Mouse (Mus musculus) gastrocnemius, postnatal 4 days (tissue): ENCODE measurements around the gene Rftn2. TPM values are rescaled to one million over a fixed set of nuclear protein-coding genes. Genes with fewer than 3 reads are reported as not detected.

ENCODE experiments used
- DNase-seq, 2 experiments: peaks; one replicate each; pipeline ENCODE4 v3.0.0; 2021 to 2022; ENCODE audit warnings: low spot score in 2 of 2, mixed read lengths in 2 of 2
- total RNA-seq, 2 experiments: library from RNA; stranded (reverse); gene quantifications; 2 replicates each; pipeline ENCODE4 v1.2.3; 2021

Rftn2 gene
- total RNA-seq, 2 experiments from 2014 or later: 23.9 to 25.8 TPM

DNA sequence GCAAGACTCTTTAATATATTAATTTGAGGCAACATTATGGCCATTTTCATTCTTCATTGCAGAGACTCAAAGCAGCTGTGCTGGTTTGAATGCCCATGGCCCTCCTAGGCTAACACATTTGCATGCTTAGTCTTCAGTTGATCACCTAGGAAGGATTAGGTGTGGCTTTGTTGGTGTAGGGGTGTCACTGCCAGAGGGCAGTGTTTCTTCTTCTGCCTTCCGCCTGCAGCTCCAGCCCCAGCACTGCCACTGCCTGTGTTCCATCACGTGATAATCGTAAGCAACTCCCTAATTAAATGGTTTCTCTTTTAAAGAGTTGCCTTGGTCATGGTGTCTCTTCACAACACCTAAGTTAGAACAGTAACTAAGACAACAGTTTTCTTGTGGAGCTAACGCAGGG is 13.8 kb downstream of the Rftn2 start:
- DNase-seq: no peak

DNA sequence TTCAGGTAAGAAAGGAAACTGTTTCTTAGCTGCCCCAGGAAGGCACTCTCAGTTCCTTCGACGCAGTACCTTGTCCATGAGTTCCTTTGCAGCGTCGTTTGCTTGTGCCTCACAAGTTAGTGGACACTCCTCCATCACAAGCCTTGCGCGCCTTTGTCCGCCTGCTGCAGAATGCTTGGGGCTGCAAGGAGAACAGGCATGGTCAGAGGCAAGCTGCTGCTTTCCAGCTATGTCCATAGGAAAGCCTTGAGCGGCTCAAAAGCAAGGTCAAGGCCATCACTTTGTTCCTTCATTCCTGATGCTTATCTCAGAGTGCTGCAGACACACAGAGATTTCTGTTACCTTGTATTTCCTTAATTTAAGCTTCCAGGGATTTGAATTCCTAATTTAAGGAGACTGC is 15.5 kb downstream of the Rftn2 start:
- no peak for DNase-seq

DNA sequence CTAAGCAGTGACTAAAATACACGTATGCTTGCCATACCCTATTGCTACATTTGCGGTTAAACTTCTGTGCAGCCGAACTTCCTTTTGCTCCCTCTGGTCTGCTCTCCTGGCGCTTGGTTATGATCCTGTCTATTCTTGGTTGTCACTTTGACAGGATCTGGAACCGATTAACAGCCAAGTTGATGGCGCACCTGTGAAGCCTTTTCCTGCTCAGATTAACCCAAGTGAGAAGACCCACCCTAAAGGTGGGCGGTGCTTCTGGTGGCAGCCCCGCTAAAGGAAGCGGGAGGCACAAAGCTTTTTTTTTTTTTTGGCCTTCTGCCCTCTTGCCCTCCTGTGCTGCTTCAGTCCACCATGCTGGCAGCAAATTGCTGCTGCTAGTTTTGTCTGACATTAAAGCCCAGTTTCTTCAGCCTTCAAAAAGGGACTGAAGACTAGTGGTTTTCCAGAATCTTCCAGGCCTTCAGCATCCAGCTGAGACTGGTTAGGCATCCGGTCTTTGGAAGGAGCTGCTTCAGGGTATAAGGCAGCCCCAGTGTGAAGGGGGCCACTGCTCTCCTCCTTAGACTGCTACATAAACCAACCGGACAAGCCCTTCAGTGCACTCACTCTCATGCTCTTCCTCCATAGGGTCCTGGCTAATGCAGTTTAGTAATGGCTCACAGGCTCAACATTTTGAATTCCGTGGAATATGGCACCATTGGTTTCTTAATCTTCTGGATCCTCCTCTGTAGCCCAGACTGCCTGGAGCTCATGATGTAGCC is 16.2 kb downstream of the Rftn2 start:
- no peak for DNase-seq

DNA sequence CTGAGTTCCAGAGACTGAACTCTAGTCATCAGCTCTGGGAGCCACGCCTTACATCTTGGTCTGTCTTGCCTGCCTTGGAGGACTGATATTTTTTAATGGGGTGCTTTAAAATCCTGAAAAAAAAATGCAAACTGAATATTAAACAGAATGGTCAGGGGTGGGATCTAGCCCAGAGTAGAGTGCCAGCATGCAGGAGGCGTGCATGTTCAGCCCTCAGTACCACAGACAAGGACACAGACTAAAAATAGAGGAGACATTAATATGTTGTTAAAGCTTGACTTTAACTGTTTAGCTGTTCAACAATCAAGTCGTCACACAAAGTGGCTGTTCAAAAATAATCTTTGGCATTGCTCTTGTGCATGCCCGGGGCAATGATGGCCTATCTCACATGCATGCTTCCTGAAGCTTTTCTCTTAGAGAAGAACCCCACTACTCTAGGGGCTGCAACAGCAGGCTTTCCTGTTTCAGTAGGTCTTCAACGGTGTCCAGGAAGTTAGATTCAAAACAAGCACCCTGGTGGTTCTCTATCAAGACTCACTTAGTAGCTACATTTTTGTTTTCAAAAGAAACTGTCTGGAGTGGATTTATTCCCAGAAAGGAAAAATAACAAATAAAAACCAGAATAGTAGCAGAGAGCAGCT is 18.0 kb downstream of the Rftn2 start:
- no peak for DNase-seq

DNA sequence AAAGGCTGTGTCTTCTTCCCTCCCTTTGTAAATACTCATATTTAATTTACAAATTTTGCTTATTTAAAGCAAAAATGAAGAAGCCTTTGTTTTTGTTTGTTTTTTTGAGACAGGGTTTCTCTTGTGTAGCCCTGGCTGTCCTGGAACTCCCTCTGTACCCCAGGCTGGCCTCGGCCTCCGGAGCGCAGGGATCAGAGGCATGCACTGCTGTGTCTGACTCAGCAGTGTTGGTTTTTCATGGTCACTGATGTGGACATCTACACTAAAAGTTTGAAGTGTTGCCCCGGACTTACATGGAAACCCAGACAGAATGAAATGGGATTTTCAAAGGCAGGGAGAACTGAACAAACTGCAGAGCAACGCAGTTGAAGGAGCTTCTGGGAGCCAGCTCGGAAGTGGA is 19.0 kb downstream of the Rftn2 start:
- DNase-seq: no peak

DNA sequence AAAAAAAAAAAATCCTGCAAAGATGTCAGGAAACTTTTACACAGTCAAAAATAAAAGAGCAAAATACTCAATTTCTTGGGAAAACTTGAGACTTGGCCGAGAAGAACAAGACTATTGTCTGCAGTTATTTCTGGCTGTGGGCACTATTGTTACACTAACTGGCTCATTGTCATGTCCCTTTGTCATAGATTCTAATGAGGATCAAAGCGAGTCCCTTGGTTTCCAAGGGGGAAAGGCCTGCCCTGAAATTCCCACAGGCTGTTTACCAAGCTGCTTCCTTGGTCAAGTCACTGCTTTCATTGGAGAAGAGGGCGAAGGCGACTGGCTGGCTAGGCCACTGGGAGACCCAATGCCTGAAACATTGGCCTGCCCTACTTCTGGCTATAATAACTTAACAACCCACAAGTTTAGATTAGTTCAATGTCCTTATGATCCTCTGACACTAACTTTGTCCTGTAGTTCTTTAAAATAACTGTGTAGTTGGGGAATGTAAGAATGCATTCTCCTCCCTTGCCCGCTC is 20.7 kb downstream of the Rftn2 start:
- no peak for DNase-seq

DNA sequence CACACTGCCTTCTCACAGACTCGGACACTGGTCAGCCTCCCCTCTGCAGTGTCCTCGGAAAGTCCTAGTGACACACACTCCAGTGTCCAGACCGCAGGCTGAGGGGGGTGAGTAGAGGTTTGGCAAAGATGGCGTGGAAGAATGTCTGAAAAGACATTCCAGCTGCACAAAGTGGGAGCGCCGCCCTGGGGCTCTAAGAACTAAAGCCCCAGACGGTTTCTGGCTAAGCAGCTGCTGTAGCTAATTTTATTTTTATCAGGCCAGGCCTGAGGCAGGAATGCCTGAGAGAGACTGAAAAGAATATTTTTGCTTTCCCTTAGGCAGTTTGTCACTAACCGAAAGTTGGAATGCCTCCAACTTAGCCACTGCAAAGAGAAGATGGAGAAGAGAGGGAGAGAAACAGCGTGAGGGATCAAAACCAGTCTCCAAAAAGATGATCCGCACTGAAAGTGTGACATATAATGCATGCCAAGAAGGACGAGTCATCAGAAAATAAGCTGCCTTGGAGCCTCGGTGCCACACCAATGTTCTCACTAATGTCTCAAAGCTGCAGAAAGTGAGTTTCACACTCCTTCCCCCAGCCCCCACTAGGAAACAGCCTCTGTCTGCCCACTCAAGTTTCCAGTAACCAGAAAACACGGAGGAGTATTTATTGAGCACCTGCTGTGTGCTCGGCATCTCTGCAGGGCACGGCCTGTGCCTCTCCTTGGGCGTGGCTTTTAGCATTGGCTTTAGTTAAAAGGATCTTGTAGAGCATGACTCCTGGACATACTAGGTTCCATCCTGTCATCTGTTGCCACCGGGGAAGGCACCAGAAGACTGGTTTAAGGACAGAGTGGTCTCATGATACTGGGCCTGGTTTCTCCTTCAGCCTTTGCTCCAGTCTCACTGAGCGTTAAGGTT is 24.5 kb downstream of the Rftn2 start:
- peak; percentile 42 to 72 for DNase-seq

DNA sequence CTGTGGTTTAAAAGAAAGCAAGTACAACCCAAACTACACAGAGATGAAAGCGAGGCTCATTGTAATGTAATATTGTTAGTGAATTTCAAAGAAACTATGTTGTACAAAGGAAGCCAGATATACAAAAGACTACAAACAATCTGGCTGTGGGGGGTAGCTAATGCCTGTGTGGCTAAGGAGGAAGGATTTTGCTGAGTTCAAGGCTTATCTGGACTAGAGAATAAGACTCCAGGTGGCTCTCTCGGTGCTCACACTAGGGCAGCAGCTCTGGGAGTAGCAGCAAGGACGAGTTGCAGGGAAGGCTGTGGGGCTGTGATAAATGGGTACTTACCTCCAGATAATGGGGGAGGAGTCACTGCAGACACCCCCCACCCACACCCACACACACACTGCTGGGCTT is 27.9 kb downstream of the Rftn2 start:
- DNase-seq: no peak

DNA sequence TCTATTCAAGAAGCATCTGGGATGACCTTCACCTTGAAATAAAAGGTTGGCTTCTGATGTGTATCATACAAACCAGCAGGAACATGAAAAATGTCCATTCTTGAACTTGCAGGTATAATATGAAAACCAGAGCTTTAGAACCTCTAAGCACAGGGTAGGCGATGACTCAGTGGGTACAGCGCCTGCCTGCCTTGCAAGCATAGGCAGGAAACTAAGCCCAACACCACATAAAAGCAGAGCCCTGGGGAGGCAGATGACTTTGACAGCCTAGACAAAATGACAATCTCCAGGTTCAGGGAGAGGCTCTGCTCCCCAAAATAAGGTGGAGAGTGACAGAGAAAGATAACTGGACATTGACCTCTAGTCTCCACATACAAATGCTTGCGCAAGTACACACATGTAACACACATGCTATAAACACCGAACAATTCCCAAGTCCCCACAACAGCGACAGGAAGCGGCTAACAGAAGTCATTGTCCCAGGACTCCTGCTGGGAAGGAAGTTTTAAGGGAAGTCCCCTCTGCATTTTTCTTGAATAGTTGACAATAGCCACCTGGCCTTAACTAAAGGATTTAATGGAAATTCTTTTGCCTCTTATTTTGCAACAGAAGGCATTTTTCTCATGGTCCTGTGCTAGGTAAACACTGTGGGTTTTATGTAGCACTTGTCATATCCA is 30.1 kb downstream of the Rftn2 start:
- no peak for DNase-seq

DNA sequence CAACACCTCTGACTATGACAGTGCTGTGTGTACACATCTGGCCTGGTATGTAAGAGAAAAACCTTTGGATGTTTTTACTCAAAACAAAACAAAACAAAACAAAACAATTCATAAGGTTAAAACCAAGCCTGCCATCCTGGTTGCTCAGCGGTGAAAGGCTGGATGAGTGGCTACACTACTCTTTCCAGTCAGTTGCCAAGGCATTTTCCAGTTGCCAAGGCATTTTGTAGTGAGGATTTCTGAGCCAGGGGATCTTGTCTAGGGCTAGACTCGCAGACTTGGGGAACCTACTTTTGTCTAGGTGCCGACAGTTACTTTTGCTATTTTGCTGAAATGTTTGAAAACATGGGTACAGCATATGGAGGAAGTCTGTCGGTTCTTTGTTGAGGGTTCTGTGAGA is 31.6 kb downstream of the Rftn2 start:
- DNase-seq: no peak

DNA sequence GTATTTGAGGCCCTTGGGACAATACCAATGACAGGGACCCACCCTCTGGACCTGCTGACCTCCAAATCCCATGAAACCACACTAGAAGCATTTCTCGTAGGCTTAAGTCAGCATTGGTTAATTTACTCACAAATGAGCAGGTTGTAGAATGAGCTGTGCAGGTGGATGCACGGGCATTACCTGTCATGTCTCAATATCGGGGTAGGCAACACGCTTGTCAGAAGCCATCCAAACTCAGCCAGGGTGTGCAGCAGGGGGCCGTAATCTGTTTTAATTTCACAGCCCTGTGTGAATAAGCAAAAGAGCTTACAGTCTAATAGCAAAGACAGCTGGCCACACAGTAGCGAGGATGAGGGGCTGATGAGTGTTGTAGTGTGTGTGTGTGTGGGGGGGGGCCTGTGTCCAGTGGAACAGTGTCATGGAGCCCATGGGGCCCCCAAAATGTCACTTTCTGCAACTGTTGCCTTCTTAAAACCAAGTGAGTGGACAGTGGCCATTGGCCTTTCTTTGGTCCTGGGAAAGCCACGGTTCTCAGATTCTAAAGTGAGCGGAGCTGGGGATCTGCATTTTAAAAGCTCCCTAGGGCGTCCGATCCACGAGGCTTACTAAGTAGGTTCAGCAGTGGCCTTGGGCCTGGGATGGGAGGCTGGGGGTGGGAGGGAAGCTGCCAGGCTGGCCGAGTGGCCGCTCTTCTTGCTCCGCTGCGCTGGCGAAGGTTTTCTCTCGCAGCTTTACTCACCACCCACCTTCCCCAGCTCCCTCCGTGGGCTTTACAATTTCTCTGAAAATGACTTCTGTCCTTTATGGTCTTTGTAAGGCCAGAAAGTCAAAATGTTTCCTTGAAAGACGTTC is 32.3 kb downstream of the Rftn2 start:
- DNase-seq: no peak

DNA sequence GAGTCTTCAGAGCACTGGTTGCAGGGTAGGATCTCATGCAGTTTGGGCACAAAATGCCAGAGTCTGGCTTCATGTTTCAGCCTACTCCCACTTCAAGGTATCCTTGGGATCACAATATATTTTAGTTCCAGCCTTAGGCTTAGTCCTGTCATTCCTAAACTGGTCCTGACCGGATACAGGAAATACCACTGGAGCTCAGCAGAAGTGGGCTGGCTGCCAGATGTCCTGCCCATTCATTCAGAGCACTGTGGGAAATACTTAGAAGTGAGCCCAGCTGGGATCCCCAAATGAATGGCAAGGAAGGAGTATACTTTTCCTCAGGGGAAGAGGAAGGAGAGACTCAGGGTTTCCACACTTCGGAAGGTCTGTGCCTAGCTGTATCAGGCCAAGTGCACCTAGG is 33.3 kb downstream of the Rftn2 start:
- peak in 1 of 2 experiments; percentile 54 for DNase-seq

DNA sequence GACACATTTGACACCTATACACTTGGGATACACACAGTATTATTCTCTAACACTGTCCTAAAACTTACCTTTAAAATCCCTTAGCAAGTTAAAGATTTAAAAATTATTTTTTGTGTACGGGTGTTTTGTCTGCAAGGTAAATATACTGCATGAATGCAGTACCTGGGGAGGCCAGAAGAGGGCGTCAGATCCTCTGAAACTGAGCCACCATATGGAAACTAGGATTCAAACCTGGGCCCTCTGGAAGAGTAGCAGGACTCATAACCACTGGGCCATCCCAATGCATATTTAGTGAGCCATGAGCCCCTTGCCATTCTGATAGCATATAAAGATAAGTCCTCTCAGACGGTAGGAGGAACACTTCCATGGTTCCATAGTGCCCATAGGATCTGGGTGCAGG is 33.8 kb downstream of the Rftn2 start:
- DNase-seq: peak in 1 of 2 experiments; percentile 30

DNA sequence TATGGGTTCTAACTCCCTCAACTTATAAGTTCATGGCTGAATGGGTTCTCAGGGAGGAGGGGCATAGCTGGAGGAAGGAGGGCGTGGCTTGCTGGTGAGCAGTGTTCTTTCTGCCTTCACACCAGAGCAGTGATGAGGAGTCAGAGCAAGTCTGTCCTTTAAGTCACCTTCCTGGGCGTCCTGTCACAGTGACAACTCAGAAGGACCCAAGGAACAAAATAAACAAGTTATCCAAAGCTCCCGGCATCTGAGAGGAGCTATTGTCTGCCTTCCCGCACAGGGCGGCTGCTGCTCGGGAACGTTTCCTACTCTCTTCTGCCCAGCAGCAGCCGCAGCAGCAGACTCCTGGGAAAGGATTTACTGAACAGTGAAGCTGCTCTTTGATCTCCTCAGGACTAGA is 34.6 kb downstream of the Rftn2 start:
- no peak for DNase-seq

DNA sequence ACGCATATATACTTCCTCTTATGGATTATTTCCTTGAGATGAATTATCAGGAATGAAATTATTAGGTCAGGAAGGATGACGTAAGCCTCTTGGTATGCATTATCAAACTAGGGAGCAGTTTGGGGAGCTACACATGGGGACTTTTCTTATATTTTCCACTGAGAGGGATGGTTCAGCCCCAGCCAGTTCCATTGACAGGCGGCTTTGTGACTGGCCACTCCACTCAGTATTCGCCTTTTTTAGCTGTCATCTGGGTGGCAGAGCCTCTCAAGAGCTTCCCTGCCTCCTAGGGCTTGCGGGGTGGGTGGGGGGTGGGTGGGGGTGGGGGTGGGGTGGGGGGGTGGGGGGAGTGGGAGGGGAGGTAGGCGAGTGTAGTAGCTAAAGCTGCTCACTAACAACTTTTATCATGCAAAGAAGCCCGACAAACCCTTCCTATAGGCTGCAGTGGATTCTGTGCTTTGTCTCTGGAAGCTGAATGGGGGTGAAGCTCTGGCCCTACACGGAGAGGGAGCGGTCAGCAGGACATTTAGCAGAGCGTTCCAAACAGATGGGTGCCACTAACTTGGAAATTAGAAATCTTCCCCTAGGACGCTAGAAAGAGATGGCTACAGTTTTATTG is 39.9 kb downstream of the Rftn2 start:
- DNase-seq: no peak

DNA sequence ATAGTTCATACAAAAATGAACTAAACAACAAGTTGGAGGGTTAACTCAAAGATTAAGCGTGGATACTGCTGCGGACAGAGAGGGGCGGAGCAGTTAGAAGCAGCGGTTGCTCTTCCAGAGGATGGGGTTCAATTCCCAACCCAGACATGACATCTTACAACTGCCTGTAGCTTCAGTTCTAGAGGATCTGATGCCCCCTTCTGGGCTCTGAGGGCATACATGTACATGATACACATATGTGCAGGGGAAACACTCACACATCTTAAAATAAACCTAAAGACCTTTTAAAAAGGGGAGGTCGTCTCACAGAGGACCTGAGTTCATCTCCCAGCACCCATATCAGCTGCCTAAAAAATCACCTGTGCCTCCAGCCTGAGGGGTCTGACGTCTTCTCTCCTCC is 40.9 kb downstream of the Rftn2 start:
- no peak for DNase-seq

DNA sequence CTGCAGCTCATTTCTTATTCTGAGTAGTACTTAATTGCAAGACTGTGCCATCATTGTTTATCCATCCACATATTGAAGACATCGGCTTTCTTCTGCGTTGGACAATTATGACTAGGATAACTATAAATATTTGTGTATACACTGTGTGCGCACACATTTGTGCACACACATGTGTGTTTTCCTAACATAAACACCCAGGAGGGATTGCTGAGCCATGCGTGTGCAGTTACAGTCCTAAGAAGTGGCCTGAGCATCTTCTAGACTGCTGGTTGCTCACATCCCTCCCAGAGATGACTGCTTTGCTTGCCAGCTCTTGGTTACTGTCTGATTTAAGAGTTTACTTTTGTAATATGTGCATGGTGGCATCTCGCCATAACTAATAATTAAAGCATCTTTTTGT is 44.2 kb downstream of the Rftn2 start:
- DNase-seq: no peak

DNA sequence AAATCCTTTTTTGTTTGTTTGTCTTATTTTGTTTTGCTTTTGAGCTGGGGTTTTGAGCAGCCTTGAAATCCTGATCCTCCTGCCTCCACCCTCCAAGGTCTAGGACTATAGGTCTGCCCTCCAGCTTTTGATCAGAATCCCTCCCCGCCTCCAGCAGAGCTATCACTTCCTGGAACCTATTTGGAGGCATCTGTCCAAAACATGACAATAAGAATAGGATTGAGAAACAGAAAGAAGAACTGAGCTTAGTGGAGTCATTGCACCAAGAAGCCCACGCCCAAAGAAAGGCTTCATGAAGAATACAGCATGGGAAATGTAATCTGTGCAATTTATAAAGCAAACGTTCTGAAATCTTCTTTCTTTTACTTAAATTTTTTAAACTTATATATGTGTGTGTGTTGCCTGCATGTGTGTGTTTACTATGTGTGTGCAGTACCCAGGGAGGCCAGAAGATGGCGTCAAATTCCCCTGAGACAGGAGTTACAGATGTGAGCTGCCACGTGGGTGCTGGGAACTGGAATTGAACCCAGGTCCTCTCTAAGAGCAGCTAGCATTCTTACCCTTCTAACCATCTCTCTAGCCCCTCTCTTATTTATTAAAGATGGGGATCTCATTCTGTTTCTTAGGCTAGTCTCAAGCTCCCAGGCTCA is 46.5 kb downstream of the Rftn2 start:
- no peak for DNase-seq

DNA sequence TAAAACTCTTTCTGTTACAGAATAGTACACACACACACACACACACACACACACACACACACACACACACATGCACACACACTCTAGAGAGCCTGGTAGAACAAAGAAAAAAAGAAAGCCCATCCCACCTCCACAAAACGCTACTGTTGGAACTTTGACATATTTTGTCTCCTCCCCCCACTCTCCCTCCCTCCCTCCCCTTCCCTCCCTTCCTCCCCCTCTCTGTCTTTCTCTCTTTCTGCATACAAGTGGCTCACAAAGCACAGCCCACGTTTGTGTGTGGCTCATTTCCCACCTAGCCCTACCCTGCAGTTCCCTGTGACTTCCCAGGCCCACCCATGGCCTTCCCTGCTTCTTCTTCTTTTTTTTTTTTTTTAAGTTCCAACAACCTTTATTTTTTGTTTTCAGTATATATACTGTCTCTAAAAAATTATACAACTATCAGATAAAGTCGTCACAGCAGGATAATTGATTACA is 52.0 kb downstream of the Rftn2 start:
- DNase-seq: no peak
